Mouse (Mus musculus): ENCODE measurements at regions not wholly inside any gene's neighbourhood (a gene's known extent, or its start where the extent isn't known, plus 50 kb on each side); places are given as distances from the start of the nearest gene placed in this dataset.

- TF ChIP-seq CTCF (IDR thresholded peaks at IDR 0.05; ENCODE audit: borderline replicate concordance, insufficient read depth, low read length) (no peak), POLR2A (IDR thresholded peaks at IDR 0.05; ENCODE audit: low read depth, low read length) (no peak)
Measured at GRCm38 (mm10) chr1:12500442-12500841, 1086.5 kb downstream of the A830018L16Rik start.

All from embryonic fibroblast, embryonic 13.5 days (primary cell).